Mouse (Mus musculus) cerebellum, postnatal 25 days (tissue): ENCODE measurements around the gene Ano2.
A peak's percentile ranks its signal among the peaks of the same experiment; 100 is the strongest.

Experiments used
- DNase-seq, 2 experiments: peaks; one replicate each; pipeline ENCODE4 v3.0.0; 2021; ENCODE audit warnings: mixed read lengths in 2 of 2

Ano2 gene

GRCm38 (mm10) chr6:125743203-125744100, 53.2 kb downstream of the Ano2 start:
- DNase-seq, result no peak

- DNase-seq, result no peak
Observed at GRCm38 (mm10) chr6:125747322-125747930, 57.2 kb downstream of the Ano2 start.

GRCm38 (mm10) chr6:125748646-125749045, 58.4 kb downstream of the Ano2 start:
- DNase-seq, result no peak

GRCm38 (mm10) chr6:125762851-125763519, 72.8 kb downstream of the Ano2 start:
- no peak for DNase-seq

- no peak for DNase-seq
Observed at GRCm38 (mm10) chr6:125773256-125773655, 83.0 kb downstream of the Ano2 start.

- DNase-seq, result no peak
Observed at GRCm38 (mm10) chr6:125776291-125776690, 86.1 kb downstream of the Ano2 start.

- DNase-seq, result no peak
Observed at GRCm38 (mm10) chr6:125802954-125803353, 112.7 kb downstream of the Ano2 start.

GRCm38 (mm10) chr6:125803364-125804011, 113.3 kb downstream of the Ano2 start:
- DNase-seq, result no peak

GRCm38 (mm10) chr6:125808996-125809649, 118.9 kb downstream of the Ano2 start:
- DNase-seq, result no peak

GRCm38 (mm10) chr6:125811395-125811794, 121.2 kb downstream of the Ano2 start:
- DNase-seq, result no peak

GRCm38 (mm10) chr6:125838121-125838520, 147.9 kb downstream of the Ano2 start:
- no peak for DNase-seq

- DNase-seq, result no peak
Observed at GRCm38 (mm10) chr6:125841284-125841683, 151.1 kb downstream of the Ano2 start.

GRCm38 (mm10) chr6:125851196-125851595, 161.0 kb downstream of the Ano2 start:
- no peak for DNase-seq

- DNase-seq, result no peak
Observed at GRCm38 (mm10) chr6:125858294-125858693, 168.1 kb downstream of the Ano2 start.

GRCm38 (mm10) chr6:125868516-125868915, 178.3 kb downstream of the Ano2 start:
- peak; percentile 54 to 73 for DNase-seq

- no peak for DNase-seq
Observed at GRCm38 (mm10) chr6:125871482-125871881, 181.3 kb downstream of the Ano2 start.

- no peak for DNase-seq
Observed at GRCm38 (mm10) chr6:125874742-125875141, 184.5 kb downstream of the Ano2 start.

GRCm38 (mm10) chr6:125876884-125877283, 186.7 kb downstream of the Ano2 start:
- no peak for DNase-seq

- DNase-seq, result no peak
Observed at GRCm38 (mm10) chr6:125878671-125879070, 188.5 kb downstream of the Ano2 start.

GRCm38 (mm10) chr6:125879306-125879705, 189.1 kb downstream of the Ano2 start:
- no peak for DNase-seq

- DNase-seq, result no peak
Observed at GRCm38 (mm10) chr6:125888596-125888995, 198.4 kb downstream of the Ano2 start.

- DNase-seq, result no peak
Observed at GRCm38 (mm10) chr6:125894340-125894739, 204.1 kb downstream of the Ano2 start.

GRCm38 (mm10) chr6:125914446-125914845, 224.2 kb downstream of the Ano2 start:
- no peak for DNase-seq
